Mouse (Mus musculus) layer of hippocampus, adult 9-10 months (tissue): Measurements from ENCODE around the gene Socs2.

ENCODE experiments used
- DNase-seq: peaks from one replicate; pipeline ENCODE4 v3.0.0; 2022; ENCODE audit warnings: low spot score

Socs2 gene

DNA sequence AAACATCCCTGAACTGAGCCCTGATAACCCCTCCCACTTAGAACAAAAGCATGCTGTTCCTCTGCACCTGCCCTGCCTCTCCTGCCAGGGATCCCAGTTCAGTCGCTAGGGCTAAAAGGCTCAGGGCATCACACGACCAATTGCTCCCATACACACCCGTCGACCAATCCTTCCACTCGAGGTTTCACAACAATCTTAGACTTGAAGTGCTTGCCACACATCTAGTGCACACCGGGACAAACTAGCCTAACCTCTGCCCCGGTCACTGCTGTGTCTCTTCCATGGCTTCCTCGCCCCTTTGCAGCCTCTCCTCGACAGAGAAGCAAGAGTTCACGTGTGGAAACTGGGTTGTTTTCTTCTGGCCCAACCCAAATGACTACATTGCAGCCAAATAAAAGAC is 3.3 kb upstream of the Socs2 start:
- DNase-seq: no peak

- no peak for DNase-seq
Measured at GRCm38 (mm10) chr10:95419726-95420125, 2.7 kb upstream of the Socs2 start.

DNA sequence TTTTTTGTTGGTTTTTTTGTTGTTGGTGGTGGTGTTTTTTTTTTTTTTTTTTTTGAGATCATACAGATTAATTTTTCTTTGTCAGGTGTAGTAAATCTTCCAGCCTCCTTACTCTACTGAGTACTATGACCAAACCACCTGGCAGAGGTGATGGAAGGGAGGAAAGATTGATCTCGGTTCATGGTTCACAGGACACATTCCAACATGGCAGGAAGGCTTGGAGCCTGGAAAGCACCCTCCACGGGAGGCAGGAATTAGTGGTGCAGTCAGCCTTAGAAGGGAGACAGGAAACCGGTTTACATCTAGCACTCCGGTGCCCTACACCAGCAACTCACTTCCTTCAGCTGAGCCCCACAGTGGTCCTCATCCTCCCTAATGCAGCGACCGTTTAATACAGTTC is 1.7 kb upstream of the Socs2 start:
- no peak for DNase-seq

DNA sequence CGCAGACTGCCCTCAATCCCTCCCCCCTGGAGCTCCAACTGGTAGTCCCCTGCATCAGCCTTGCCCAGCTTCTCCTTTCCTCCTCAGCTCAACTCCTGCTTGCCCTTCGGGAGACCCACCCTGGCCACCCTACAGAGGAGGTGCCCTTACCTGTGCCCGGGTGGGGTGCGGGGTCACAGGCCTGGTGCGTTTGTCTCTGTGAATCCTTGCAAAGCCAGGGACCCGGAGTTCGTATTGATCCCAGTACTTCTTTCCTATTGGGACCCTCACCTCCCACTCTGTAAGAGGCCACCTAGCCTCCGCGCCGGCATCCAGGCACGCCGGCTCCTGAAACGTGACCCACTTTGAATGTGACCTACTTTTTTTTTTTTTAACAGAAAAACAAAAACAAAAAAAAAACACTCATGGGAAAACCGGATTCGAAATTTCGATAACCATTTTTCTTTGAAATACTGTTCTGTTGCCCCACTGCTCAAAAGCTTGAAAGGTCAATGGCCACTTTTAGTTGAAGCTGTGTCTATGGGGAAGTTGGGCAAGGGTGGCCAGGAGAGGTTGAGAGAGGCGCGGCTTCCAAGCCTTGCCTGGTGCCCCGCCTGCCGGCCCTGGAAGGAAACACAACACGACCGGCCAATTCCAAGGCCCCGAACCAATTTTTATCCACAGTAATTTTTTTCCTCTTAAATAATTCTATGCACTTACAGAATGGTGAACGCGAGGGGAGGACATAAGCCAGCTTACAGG is 686 bp upstream of the Socs2 start:
- no peak for DNase-seq

- DNase-seq: no peak
Measured at GRCm38 (mm10) chr10:95416361-95416684, 657 bp downstream of the Socs2 start.

- DNase-seq: no peak
Measured at GRCm38 (mm10) chr10:95415533-95416360, 1.2 kb downstream of the Socs2 start.

- DNase-seq: no peak
Measured at GRCm38 (mm10) chr10:95415159-95415532, 1.8 kb downstream of the Socs2 start.

- DNase-seq: no peak
Measured at GRCm38 (mm10) chr10:95414316-95415158, 2.4 kb downstream of the Socs2 start.

DNA sequence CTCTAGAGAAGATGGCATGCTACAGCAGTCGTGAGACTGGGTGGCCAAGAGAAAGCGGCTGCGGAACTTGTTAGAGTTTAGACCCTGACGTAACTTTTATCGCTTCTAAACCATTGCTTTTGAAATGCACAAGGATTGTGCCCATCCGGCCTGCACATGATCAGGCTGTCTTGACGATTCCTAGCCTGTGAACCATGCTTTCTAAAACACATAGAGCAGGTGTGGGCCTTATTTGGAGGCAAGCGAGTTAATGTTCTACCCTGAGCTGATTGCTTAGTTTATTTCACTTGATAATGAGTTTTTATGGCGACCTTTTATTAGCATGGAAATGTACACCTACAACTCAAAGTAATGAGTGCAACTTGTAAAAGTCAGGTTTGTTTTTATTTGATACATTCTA is 5.8 kb downstream of the Socs2 start:
- DNase-seq: no peak

GRCm38 (mm10) chr10:95410709-95411108 is 6.3 kb downstream of the Socs2 start:
- DNase-seq: no peak

GRCm38 (mm10) chr10:95410209-95410608 is 6.8 kb downstream of the Socs2 start:
- no peak for DNase-seq

- DNase-seq: no peak
Measured at GRCm38 (mm10) chr10:95409149-95409548, 7.8 kb downstream of the Socs2 start.

- no peak for DNase-seq
Measured at GRCm38 (mm10) chr10:95408487-95408886, 8.5 kb downstream of the Socs2 start.

DNA sequence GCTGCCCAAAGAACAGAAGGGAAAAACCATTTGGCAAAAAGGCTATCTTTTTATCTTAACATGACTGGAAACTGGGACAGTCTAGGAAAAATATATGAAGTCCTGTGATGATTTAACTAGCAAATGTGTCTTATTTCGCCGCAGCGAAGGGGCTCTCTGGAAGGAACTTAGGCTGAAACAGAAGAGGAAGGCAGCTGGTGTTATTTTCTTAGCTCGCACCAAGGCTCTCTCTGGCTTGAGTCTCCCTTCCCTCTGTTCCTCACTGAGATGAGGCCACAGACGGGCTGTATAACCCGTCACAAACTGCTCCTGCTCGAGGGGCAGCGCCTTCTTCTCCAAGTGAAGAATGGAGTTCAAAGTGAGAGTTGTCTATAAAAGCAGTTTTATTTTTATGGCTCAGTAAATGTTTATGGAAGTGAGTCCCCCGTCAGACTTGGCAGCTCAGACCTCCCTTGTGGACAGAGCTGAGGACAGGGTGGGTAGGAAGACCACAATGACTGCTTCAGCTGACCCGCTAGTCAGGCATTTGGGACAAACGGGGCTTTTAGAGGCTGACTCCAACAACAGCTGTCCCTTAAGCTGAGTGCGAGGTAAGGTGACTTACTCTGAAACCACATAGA is 9.3 kb downstream of the Socs2 start:
- no peak for DNase-seq

- no peak for DNase-seq
Measured at GRCm38 (mm10) chr10:95404774-95405173, 12.2 kb downstream of the Socs2 start.

DNA sequence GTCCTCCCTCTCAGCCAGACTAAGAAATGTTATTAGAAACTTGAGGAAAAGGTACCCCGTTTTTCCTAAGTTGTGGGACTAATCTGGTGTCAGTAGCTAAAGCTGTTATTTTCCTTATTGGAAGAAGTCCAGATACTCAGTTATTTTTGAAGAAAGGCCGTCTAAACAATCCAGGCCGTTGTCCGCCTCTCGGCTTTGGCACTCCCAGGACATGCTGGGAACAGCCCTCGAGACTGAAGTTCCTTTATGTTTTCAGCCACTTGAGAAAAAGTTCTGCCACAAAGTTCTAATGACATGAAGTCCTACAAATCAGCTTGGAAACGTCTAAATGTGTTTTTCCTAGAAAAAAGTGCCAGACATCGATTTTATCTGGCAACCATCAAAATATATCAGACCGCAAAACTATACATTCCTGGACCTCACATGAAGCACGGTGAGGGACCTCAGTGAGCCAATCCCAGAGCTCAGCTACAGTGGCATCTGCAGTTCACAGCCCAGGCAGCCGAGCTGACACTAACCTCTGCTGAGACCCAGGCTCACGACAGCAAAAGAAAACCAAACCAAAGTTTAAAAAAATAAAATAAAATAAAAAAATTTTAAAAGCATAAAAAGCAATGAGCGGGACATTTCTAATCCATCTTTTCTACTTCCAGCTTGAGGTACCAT is 17.2 kb downstream of the Socs2 start:
- no peak for DNase-seq

- DNase-seq: no peak
Measured at GRCm38 (mm10) chr10:95398489-95398888, 18.5 kb downstream of the Socs2 start.

DNA sequence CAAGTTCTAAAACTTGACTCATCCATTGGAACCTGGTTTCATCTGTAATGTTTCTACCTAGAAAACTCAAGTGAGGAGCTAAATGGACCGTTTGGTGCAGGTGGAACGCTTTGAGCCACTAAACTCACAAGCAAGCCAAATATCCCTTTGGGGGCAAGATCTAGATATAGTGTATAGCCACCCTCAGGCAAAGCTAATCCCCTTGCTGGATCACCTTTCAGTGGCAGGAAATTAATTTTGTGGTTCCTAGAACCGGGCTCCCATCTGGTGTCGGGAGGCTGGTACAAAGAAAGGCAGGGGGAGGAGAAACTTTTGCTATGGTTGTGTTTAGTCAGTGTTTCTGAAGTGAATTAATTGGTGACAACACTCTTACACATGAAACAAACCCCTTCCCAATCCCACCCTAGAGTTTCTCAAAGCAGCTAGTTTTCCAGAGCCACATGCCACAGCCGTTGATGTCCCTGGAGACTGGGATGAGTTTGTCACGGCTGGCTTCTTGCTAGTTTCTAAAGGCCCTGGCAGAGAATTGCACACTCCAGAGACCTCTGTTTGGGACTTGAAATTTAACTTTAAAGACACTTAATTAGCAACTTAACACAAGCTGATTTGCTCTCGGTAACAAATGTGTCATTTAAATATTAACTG is 19.7 kb downstream of the Socs2 start:
- DNase-seq: no peak

DNA sequence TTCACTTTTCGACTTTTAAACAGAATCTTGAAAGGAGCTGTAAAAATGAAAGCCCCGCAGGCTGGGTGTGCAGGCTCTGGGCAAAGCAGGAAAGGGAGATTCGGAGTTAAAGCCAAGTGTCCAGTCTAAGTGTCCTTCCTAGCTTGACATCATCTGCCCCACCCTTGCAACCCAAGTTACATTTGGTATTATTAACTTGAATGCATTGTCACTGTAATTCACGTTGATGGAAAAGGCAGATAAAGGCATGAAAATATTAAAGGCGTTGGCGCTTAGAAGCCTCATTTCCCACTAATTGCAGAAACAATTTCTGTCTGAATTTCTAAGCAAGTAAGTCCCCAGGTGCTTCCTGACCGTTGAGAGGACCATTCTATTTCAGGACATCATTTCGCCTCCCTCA is 20.6 kb downstream of the Socs2 start:
- DNase-seq: no peak

DNA sequence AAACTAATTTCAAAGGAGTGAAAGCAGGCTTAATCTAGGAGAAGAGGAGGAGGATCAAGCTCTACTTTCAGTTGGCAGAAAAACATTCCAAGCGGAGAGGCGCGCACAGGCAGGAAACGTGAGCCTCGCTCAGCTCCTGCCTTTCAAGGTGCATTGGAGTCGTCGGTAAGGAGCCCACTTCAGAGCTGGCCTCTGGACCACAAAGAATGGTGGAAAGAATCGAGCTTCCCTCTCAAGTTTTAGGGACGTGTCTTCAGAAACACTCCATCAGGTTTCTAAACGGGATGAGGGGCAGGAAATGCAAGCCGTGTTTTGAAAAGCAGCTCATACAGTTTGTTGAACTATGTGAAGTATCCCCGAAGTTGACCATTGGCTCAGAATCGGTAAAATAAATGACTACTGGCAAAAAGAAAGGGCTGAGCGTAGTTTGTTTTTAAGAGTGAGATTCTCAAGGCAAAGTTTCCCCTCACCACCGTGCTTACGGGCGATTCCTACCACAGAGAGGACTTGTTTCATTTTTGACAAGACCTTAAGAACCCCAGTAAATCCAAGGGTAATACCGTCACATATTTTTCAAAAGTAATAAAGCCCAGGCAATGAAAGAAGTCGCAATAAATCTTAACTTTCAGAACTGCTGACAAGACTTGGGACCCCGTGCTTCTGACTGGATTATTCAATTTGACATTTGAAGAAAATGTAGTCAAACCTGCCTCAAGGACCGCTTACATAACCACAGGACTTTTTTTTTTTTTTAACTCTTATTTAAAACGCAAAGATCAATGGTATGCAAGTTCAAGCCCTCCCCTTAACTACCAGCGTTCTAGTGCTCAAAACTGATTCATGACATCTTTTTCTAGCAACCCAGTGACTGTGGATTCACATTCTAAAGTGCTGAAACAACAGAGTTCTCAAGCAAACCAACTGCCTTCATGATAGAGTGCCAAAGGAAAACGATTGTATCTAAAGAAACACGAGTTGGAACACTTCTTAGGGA is 21.9 kb downstream of the Socs2 start:
- DNase-seq: no peak
